Mouse (Mus musculus): ENCODE measurements around the gene Apol6.

- no peak for TF ChIP-seq POLR2A (IDR thresholded peaks at IDR 0.05; ENCODE audit: borderline replicate concordance, extremely low read depth, insufficient read depth, insufficient read length, poor library complexity, severe bottlenecking)
- TF ChIP-seq CTCF (IDR thresholded peaks at IDR 0.05; ENCODE audit: borderline replicate concordance, extremely low read depth, insufficient read depth, insufficient read length) = no peak
Measured at GRCm38 (mm10) chr15:77014985-77015384, 29.5 kb upstream of the Apol6 start.
